Mouse (Mus musculus): ENCODE data around the gene Gjc3. TPM values are rescaled to one million over a fixed set of nuclear protein-coding genes. Genes with fewer than 3 reads are reported as not detected.
A peak's percentile ranks its signal among the peaks of the same experiment; 100 is the strongest.
"Not testable (repeated sequence)": the region's sequence is repeated elsewhere in the genome, so short reads cannot be mapped to it uniquely, and the experiment has no call there.

Gjc3 gene
- polyA plus RNA-seq, 1 experiment from 2014 or later: 0.34 TPM

- WGBS: 69% methylated on average over 2 of the region's 2 CpGs
Observed at GRCm38 (mm10) chr5:137973161-137973560, 10.3 kb upstream of the Gjc3 start.

GRCm38 (mm10) chr5:137966492-137966891, 3.6 kb upstream of the Gjc3 start:
- Histone ChIP-seq H3K4me2 (ENCODE audit: low read depth, low read length) (no peak overlapping the region), H3K4me3 (ENCODE audit: low read length) (no peak overlapping the region), H3K36me3 (ENCODE audit: control insufficient read depth, insufficient read depth, low read length) (no peaks in the 10 kb centered on the region), H3K9ac (ENCODE audit: low read depth, low read length) (no peak overlapping the region), H3K4me1 (ENCODE audit: control insufficient read depth, insufficient read depth, low read length) (no peaks in the 10 kb centered on the region), H3K9me3 (ENCODE audit: control insufficient read depth, low read length) (no peaks in the 10 kb centered on the region), H3K27ac (ENCODE audit: low read length) (no peak overlapping the region), H3K27me3 (replicated peaks; ENCODE audit: control insufficient read depth, insufficient read depth, low read length) (no peaks in the 10 kb centered on the region)
- no peak for ATAC-seq

More at GRCm38 (mm10) chr5:137973161-137973560, 10.3 kb upstream of the Gjc3 start:
- no peak overlapping the region for H3K4me3 ChIP-seq (ENCODE audit: low read length)
- H3K4me2 ChIP-seq (ENCODE audit: low read depth, low read length): no peak overlapping the region
- ATAC-seq: no peak
- no peaks in the 10 kb centered on the region for H3K27me3 ChIP-seq (replicated peaks; ENCODE audit: control insufficient read depth, insufficient read depth, low read length)
- no peaks in the 10 kb centered on the region for H3K4me1 ChIP-seq (ENCODE audit: control insufficient read depth, insufficient read depth, low read length)
- no peaks in the 10 kb centered on the region for H3K9me3 ChIP-seq (ENCODE audit: control insufficient read depth, low read length)
- H3K36me3 ChIP-seq (ENCODE audit: control insufficient read depth, insufficient read depth, low read length): no peaks in the 10 kb centered on the region
- no peak overlapping the region for H3K9ac ChIP-seq (ENCODE audit: low read depth, low read length)
- H3K27ac ChIP-seq (ENCODE audit: low read length): no peak overlapping the region

GRCm38 (mm10) chr5:137956404-137956803, 6.5 kb downstream of the Gjc3 start:
- H3K9me3 ChIP-seq (ENCODE audit: control insufficient read depth, low read length): no peaks in the 10 kb centered on the region
- no peak overlapping the region for H3K27ac ChIP-seq (ENCODE audit: low read length)
- H3K4me2 ChIP-seq (ENCODE audit: low read depth, low read length): no peak overlapping the region
- no peak overlapping the region for H3K4me3 ChIP-seq (ENCODE audit: low read length)
- no peaks in the 10 kb centered on the region for H3K27me3 ChIP-seq (replicated peaks; ENCODE audit: control insufficient read depth, insufficient read depth, low read length)
- no peak overlapping the region for H3K9ac ChIP-seq (ENCODE audit: low read depth, low read length)
- H3K36me3 ChIP-seq (ENCODE audit: control insufficient read depth, insufficient read depth, low read length): no peaks in the 10 kb centered on the region
- WGBS: 89% methylated on average over 3 of the region's 3 CpGs
- H3K4me1 ChIP-seq (ENCODE audit: control insufficient read depth, insufficient read depth, low read length): no peaks in the 10 kb centered on the region
- ATAC-seq: no peak

DNA sequence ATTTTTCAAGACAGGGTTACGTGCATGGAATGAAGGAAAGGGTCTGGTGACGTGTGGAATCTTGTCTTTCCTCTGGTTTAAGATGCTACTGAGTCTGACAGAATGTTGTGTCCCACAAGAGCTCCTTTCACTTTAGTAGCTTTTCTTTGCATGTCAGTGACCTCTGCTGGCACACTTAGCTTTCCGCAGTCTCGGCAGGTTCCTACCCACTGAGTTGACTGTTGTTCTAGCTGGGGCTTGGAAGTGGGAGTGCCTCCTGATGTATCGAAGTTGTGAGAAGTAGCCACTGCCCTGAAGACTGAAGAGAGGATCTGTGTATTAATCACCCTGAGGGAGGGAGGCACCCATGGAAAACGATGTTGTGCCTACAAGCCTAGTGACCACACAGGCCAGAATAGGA, 11.7 kb downstream of the Gjc3 start:
- H3K4me1 ChIP-seq (ENCODE audit: control insufficient read depth, insufficient read depth, low read length): no peaks in the 10 kb centered on the region
- H3K27ac ChIP-seq (ENCODE audit: low read length): no peak overlapping the region
- no peak overlapping the region for H3K9ac ChIP-seq (ENCODE audit: low read depth, low read length)
- no peaks in the 10 kb centered on the region for H3K27me3 ChIP-seq (replicated peaks; ENCODE audit: control insufficient read depth, insufficient read depth, low read length)
- no peak overlapping the region for H3K4me2 ChIP-seq (ENCODE audit: low read depth, low read length)
- H3K4me3 ChIP-seq (ENCODE audit: low read length): no peak overlapping the region
- WGBS: 35% methylated on average over 6 of the region's 6 CpGs
- H3K36me3 ChIP-seq (ENCODE audit: control insufficient read depth, insufficient read depth, low read length): no peaks in the 10 kb centered on the region
- H3K9me3 ChIP-seq (ENCODE audit: control insufficient read depth, low read length): no peaks in the 10 kb centered on the region
- no peak for ATAC-seq

DNA sequence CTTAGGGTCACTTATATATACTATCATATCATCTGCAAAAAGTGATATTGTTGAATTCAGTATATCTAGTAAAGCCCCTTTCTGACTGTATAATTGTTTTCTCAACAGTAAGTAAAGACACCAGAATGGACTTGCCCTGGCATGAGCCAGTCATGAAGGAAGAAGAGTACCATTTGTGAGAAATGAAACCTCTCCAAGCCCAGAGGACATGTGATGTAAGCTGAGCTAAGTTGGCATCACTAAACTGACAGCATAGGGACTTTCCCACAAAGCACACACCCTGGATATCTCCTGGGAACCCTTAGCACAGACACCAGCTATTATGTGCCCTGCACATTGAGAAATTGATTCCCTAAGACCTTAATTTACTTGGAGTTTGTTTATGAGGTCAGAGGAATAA, 15.6 kb downstream of the Gjc3 start:
- H3K9me3 ChIP-seq (ENCODE audit: control insufficient read depth, low read length): no peaks in the 10 kb centered on the region

DNA sequence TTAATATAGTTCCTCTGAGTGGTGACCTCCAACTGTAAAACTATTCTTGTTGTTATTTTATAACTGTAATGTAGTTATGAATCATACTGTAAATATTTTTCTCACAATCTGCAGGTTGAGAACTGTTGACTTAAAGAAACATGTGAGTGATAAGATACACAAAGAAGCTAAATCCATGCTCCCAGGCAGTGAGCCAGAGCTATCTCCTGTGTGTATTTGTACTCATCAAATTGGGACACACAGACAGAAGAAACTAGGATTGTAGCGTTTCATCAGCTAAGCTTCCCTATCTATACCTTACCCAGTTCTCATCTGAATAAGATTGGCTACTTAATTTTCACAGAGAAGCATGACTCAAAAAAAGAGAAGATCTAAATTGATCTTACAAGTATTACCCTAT, 19.8 kb downstream of the Gjc3 start:
- Histone ChIP-seq H3K4me2 (ENCODE audit: low read depth, low read length) (no peak overlapping the region), H3K4me3 (ENCODE audit: low read length) (no peak overlapping the region), H3K27ac (ENCODE audit: low read length) (no peak overlapping the region), H3K9me3 (ENCODE audit: control insufficient read depth, low read length) (no peaks in the 10 kb centered on the region), H3K4me1 (ENCODE audit: control insufficient read depth, insufficient read depth, low read length) (no peaks in the 10 kb centered on the region), H3K36me3 (ENCODE audit: control insufficient read depth, insufficient read depth, low read length) (no peaks in the 10 kb centered on the region), H3K27me3 (replicated peaks; ENCODE audit: control insufficient read depth, insufficient read depth, low read length) (no peaks in the 10 kb centered on the region), H3K9ac (ENCODE audit: low read depth, low read length) (no peak overlapping the region)
- ATAC-seq: no peak
- 54% methylated on average over 1 of the region's 1 CpGs for WGBS

More for the DNA sequence above, 15.6 kb downstream of the Gjc3 start:
- H3K36me3 ChIP-seq (ENCODE audit: control insufficient read depth, insufficient read depth, low read length): no peaks in the 10 kb centered on the region
- no peaks in the 10 kb centered on the region for H3K27me3 ChIP-seq (replicated peaks; ENCODE audit: control insufficient read depth, insufficient read depth, low read length)
- H3K27ac ChIP-seq (ENCODE audit: low read length): no peak overlapping the region
- no peaks in the 10 kb centered on the region for H3K4me1 ChIP-seq (ENCODE audit: control insufficient read depth, insufficient read depth, low read length)
- no peak for ATAC-seq
- H3K4me2 ChIP-seq (ENCODE audit: low read depth, low read length): no peak overlapping the region
- H3K4me3 ChIP-seq (ENCODE audit: low read length): no peak overlapping the region
- no peak overlapping the region for H3K9ac ChIP-seq (ENCODE audit: low read depth, low read length)

DNA sequence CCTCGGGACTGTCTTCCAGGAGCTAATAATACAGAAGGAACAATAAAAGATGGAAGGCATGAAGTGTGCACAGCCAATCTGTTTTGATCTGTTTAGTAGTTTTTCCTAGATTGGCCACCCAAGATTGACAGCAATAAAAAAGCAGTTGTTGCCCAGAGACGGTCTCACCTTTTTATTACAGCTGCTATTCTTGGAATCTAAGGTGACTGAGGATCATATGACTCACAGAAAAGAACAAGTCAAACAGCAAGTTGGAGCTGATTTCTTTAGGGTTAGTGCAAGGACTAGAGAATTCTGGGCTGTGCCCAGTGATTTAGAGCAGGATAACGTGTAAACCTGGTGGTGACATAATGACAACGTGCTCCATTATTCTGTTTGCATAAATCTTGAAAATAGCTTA, 21.9 kb downstream of the Gjc3 start:
- Histone ChIP-seq H3K4me1 (ENCODE audit: control insufficient read depth, insufficient read depth, low read length) (no peaks in the 10 kb centered on the region), H3K27ac (ENCODE audit: low read length) (peak overlapping the region; percentile 43), H3K36me3 (ENCODE audit: control insufficient read depth, insufficient read depth, low read length) (no peaks in the 10 kb centered on the region), H3K4me2 (ENCODE audit: low read depth, low read length) (no peak overlapping the region), H3K9me3 (ENCODE audit: control insufficient read depth, low read length) (no peaks in the 10 kb centered on the region), H3K27me3 (replicated peaks; ENCODE audit: control insufficient read depth, insufficient read depth, low read length) (no peaks in the 10 kb centered on the region), H3K4me3 (ENCODE audit: low read length) (no peak overlapping the region), H3K9ac (ENCODE audit: low read depth, low read length) (no peak overlapping the region)
- WGBS: 59% methylated on average over 4 of the region's 4 CpGs
- ATAC-seq: peak; percentile 83

- Histone ChIP-seq H3K4me1 (ENCODE audit: control insufficient read depth, insufficient read depth, low read length) (no peaks in the 10 kb centered on the region), H3K9me3 (ENCODE audit: control insufficient read depth, low read length) (no peaks in the 10 kb centered on the region), H3K9ac (ENCODE audit: low read depth, low read length) (no peak overlapping the region), H3K27me3 (replicated peaks; ENCODE audit: control insufficient read depth, insufficient read depth, low read length) (no peaks in the 10 kb centered on the region), H3K4me2 (ENCODE audit: low read depth, low read length) (no peak overlapping the region), H3K27ac (ENCODE audit: low read length) (no peak overlapping the region), H3K4me3 (ENCODE audit: low read length) (no peak overlapping the region), H3K36me3 (ENCODE audit: control insufficient read depth, insufficient read depth, low read length) (no peaks in the 10 kb centered on the region)
- 66% methylated on average over 4 of the region's 4 CpGs for WGBS
- no peak for ATAC-seq
Observed at GRCm38 (mm10) chr5:137937238-137937637, 25.7 kb downstream of the Gjc3 start.

GRCm38 (mm10) chr5:137936486-137936885, 26.4 kb downstream of the Gjc3 start:
- H3K4me2 ChIP-seq (ENCODE audit: low read depth, low read length): no peak overlapping the region
- WGBS: 77% methylated on average over 2 of the region's 2 CpGs
- H3K36me3 ChIP-seq (ENCODE audit: control insufficient read depth, insufficient read depth, low read length): no peaks in the 10 kb centered on the region
- H3K27ac ChIP-seq (ENCODE audit: low read length): no peak overlapping the region
- H3K27me3 ChIP-seq (replicated peaks; ENCODE audit: control insufficient read depth, insufficient read depth, low read length): no peaks in the 10 kb centered on the region
- no peak for ATAC-seq
- no peak overlapping the region for H3K4me3 ChIP-seq (ENCODE audit: low read length)
- no peaks in the 10 kb centered on the region for H3K4me1 ChIP-seq (ENCODE audit: control insufficient read depth, insufficient read depth, low read length)
- H3K9ac ChIP-seq (ENCODE audit: low read depth, low read length): no peak overlapping the region
- H3K9me3 ChIP-seq (ENCODE audit: control insufficient read depth, low read length): no peaks in the 10 kb centered on the region

DNA sequence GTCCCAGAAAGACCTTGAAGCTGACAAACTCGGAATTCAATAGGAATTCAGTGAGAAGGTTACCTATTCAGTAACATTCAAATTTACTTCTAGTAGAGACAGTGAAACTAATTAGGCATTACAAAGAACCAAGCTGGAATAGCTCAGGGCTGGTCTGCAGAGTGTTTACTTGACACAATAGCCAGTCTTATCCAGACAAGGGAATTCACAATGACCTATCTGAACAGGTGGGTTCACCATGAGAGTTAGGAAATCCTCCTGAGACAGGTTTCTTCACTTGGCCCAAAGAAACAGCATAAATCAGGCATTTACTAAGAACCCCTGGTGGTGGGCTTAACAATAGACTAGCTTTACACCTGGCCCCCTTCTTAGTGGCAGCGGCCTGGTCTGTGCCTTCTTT, 29.0 kb downstream of the Gjc3 start:
- H3K4me1 ChIP-seq (ENCODE audit: control insufficient read depth, insufficient read depth, low read length); H3K9ac ChIP-seq (ENCODE audit: low read depth, low read length); H3K36me3 ChIP-seq (ENCODE audit: control insufficient read depth, insufficient read depth, low read length); H3K27me3 ChIP-seq (replicated peaks; ENCODE audit: control insufficient read depth, insufficient read depth, low read length); H3K4me3 ChIP-seq (ENCODE audit: low read length); H3K4me2 ChIP-seq (ENCODE audit: low read depth, low read length); H3K9me3 ChIP-seq (ENCODE audit: control insufficient read depth, low read length); H3K27ac ChIP-seq (ENCODE audit: low read length); ATAC-seq: not testable (repeated sequence)
- 75% methylated on average over 2 of the region's 2 CpGs for WGBS
